Comparison of ENCODE assay signal across 8 mouse cellular contexts in genomic region chr17:24352370-24353194, GRCm38 (mm10). TPM values are rescaled to one million over a fixed set of nuclear protein-coding genes. Genes with fewer than 3 reads are reported as not detected.
A peak's percentile ranks its signal among the peaks of the same experiment; 100 is the strongest.
DNase-seq lines count a peak whose midpoint lies in the region; ATAC-seq lines count a peak whose summit lies in the region.

No protein-coding gene starts in this region.

- peaks cover 9% of the 10 kb centered on the region for H3K27me3 ChIP-seq in neural tube, embryonic 11.5 days (ENCODE audit: control insufficient read depth, insufficient read depth, low read length)
- peaks cover 22% of the 10 kb centered on the region for H3K27me3 ChIP-seq in heart, embryonic 15.5 days
- H3K27me3 ChIP-seq in limb, embryonic 13.5 days, result peaks cover 43% of the 10 kb centered on the region
- no peaks in the 10 kb centered on the region for H3K27me3 ChIP-seq in splenic B cell, adult 2 months (ENCODE audit: control insufficient read depth, insufficient read depth, low read length, poor library complexity, severe bottlenecking)

- peak overlapping the region; percentile 87 for H3K9ac ChIP-seq in neural tube, embryonic 11.5 days (ENCODE audit: low read length)
- peak overlapping the region; percentile 70 for H3K9ac ChIP-seq in heart, embryonic 15.5 days
- H3K9ac ChIP-seq in limb, embryonic 13.5 days, result peak overlapping the region; percentile 76

- H3K27ac ChIP-seq in neural tube, embryonic 11.5 days (ENCODE audit: low read depth, low read length), result peak overlapping the region; percentile 54; the same call in 1 of the 2 replicates
- H3K27ac ChIP-seq in heart, embryonic 15.5 days, result peak overlapping the region; percentile 38
- H3K27ac ChIP-seq in limb, embryonic 13.5 days, result no peak overlapping the region

- peaks cover 11% of the 10 kb centered on the region; the same call in 1 of the 2 replicates for H3K4me1 ChIP-seq in neural tube, embryonic 11.5 days (ENCODE audit: control insufficient read depth, insufficient read depth, low read length)
- H3K4me1 ChIP-seq in heart, embryonic 15.5 days (replicated peaks), result peaks cover 16% of the 10 kb centered on the region
- H3K4me1 ChIP-seq in limb, embryonic 13.5 days, result peaks cover 15% of the 10 kb centered on the region

- ATAC-seq in neural tube, embryonic 11.5 days (ENCODE audit: insufficient read depth, low FRiP score, low TSS enrichment), result peak; percentile 57; the same call in 1 of the 2 replicates
- ATAC-seq in heart, embryonic 15.5 days (replicated peaks; ENCODE audit: insufficient number of reproducible peaks, insufficient read depth, low FRiP score, low read depth), result peak; percentile 33; the same call in 1 of the 2 replicates
- peak; percentile 48 for ATAC-seq in limb, embryonic 13.5 days (ENCODE audit: low FRiP score, low read depth)

- peak; percentile 56 for DNase-seq in neural tube, embryonic 11.5 days (ENCODE audit: low spot score)
- no peak for DNase-seq in neural tube, embryonic 10.5 days (ENCODE audit: extremely low spot score, low spot score)
- peak; percentile 36 for DNase-seq in c-Kit-negative CD71-positive TER-119-positive erythroid progenitor cells, embryonic 14.5 days (ENCODE audit: low read depth, low spot score)
- peak; percentile 14 for DNase-seq in splenic B cell, adult 2 months (ENCODE audit: low read depth, low spot score)
- no peak for DNase-seq in cerebellum, postnatal 25 days
- DNase-seq in urinary bladder, postnatal 25 days (ENCODE audit: low spot score), result no peak

- WGBS in neural tube, embryonic 11.5 days, result 4% methylated on average over 36 of the region's 36 CpGs
- WGBS in heart, embryonic 15.5 days, result 5% methylated on average over 36 of the region's 36 CpGs
- 5% methylated on average over 36 of the region's 36 CpGs for WGBS in limb, embryonic 13.5 days

- H3K36me3 ChIP-seq in neural tube, embryonic 11.5 days (ENCODE audit: control insufficient read depth, insufficient read depth, low read length), result no peaks in the 10 kb centered on the region
- H3K36me3 ChIP-seq in heart, embryonic 15.5 days, result no peaks in the 10 kb centered on the region
- H3K36me3 ChIP-seq in limb, embryonic 13.5 days, result no peaks in the 10 kb centered on the region
- H3K36me3 ChIP-seq in splenic B cell, adult 2 months (ENCODE audit: control insufficient read depth, insufficient read depth, low read length, poor library complexity, severe bottlenecking), result no peaks in the 10 kb centered on the region

- no peaks in the 10 kb centered on the region for H3K9me3 ChIP-seq in neural tube, embryonic 11.5 days (ENCODE audit: control insufficient read depth, low read length)
- no peaks in the 10 kb centered on the region for H3K9me3 ChIP-seq in heart, embryonic 15.5 days (replicated peaks)
- no peaks in the 10 kb centered on the region for H3K9me3 ChIP-seq in limb, embryonic 13.5 days

- H3K4me2 ChIP-seq in neural tube, embryonic 11.5 days (ENCODE audit: low read depth), result peak overlapping the region; percentile 94
- peak overlapping the region; percentile 98 for H3K4me2 ChIP-seq in heart, embryonic 15.5 days
- peak overlapping the region; percentile 93 for H3K4me2 ChIP-seq in limb, embryonic 13.5 days (replicated peaks)

- peak overlapping the region; percentile 81 for H3K4me3 ChIP-seq in neural tube, embryonic 11.5 days (ENCODE audit: low read depth, low read length)
- H3K4me3 ChIP-seq in heart, embryonic 15.5 days, result peak overlapping the region; percentile 71
- peak overlapping the region; percentile 59 for H3K4me3 ChIP-seq in limb, embryonic 13.5 days

RNA-seq across cellular contexts. Expression of gene Abca3, which starts 0.8 kb away (rescaled TPM):
- 15.3 and 20.1 TPM in 2 replicates for polyA plus RNA-seq in neural tube, embryonic 11.5 days (2014; fragmentation: Nextera tagmentation; extraction: Ambion mirVana)
- 6.0 and 7.8 TPM in 2 replicates for polyA plus RNA-seq in heart, embryonic 15.5 days (2015; fragmentation: Nextera tagmentation; extraction: Ambion mirVana)
- polyA plus RNA-seq in limb, embryonic 13.5 days (2015; fragmentation: Nextera tagmentation; extraction: Ambion mirVana), result 5.6 and 6.6 TPM in 2 replicates

RNA-seq across cellular contexts. Expression of gene Abca17, which starts 1.7 kb away (rescaled TPM):
- 0.24 TPM in 1 of 2 replicates, not detected in the other for polyA plus RNA-seq in neural tube, embryonic 11.5 days (2014; fragmentation: Nextera tagmentation; extraction: Ambion mirVana)
- 0.10 TPM in 1 of 2 replicates, not detected in the other for polyA plus RNA-seq in heart, embryonic 15.5 days (2015; fragmentation: Nextera tagmentation; extraction: Ambion mirVana)
- polyA plus RNA-seq in limb, embryonic 13.5 days (2015; fragmentation: Nextera tagmentation; extraction: Ambion mirVana), result not detected in 2 replicates

Comparison
In these comparisons a context has a peak if more than half of its experiments do, and no peak if none do; other contexts are left out.
1. DNase-seq: peak in neural tube, embryonic 11.5 days (single experiment), c-Kit-negative CD71-positive TER-119-positive erythroid progenitor cells, embryonic 14.5 days (single experiment) and splenic B cell, adult 2 months (single experiment); none in neural tube, embryonic 10.5 days (single experiment), cerebellum, postnatal 25 days (0 of 2) and urinary bladder, postnatal 25 days (single experiment).
2. Peak in every context shown above with its lines, with median percentiles within 50 percentile points of each other: ATAC-seq, H3K4me2 ChIP-seq, H3K4me3 ChIP-seq and H3K9ac ChIP-seq.